Mouse (Mus musculus): Measurements from ENCODE around the gene Sec24a. TPM values are rescaled to one million over a fixed set of nuclear protein-coding genes. Genes with fewer than 3 reads are reported as not detected.
"Not testable (repeated sequence)": the region's sequence is repeated elsewhere in the genome, so short reads cannot be mapped to it uniquely, and the experiment has no call there.

Sec24a gene
- polyA plus RNA-seq, 1 experiment from 2014 or later = 15.9 TPM

GRCm38 (mm10) chr11:51757625-51758024, 5.8 kb downstream of the Sec24a start:
- no peaks in the 10 kb centered on the region for H3K36me3 ChIP-seq
- WGBS = 93% methylated on average over 5 of the region's 5 CpGs

GRCm38 (mm10) chr11:51757023-51757422, 6.4 kb downstream of the Sec24a start:
- 75% methylated on average over 11 of the region's 11 CpGs for WGBS
- H3K27ac ChIP-seq = 0 out of 2 replicates have a peak overlapping the region, but pooled peaks have one; percentile 32

More at GRCm38 (mm10) chr11:51757625-51758024, 5.8 kb downstream of the Sec24a start:
- peaks cover 12% of the 10 kb centered on the region for H3K4me1 ChIP-seq
- H3K9me3 ChIP-seq = no peaks in the 10 kb centered on the region
- no peak overlapping the region for H3K4me2 ChIP-seq (replicated peaks)
- no peak overlapping the region for H3K9ac ChIP-seq
- H3K27ac ChIP-seq = no peak overlapping the region
- ATAC-seq (ENCODE audit: low FRiP score, low read depth) = no peak
- no peak overlapping the region for H3K4me3 ChIP-seq
- no peaks in the 10 kb centered on the region for H3K27me3 ChIP-seq (replicated peaks)

GRCm38 (mm10) chr11:51756352-51756771, 7.1 kb downstream of the Sec24a start:
- peak overlapping the region; percentile 32; the same call in 1 of the 2 replicates for H3K27ac ChIP-seq
- no peaks in the 10 kb centered on the region for H3K36me3 ChIP-seq
- under 1% methylated on average over 41 of the region's 41 CpGs for WGBS
- no peaks in the 10 kb centered on the region for H3K27me3 ChIP-seq (replicated peaks)
- H3K9me3 ChIP-seq = no peaks in the 10 kb centered on the region
- peaks cover 12% of the 10 kb centered on the region for H3K4me1 ChIP-seq
- H3K4me3 ChIP-seq = peak overlapping the region; percentile 98
- peak overlapping the region; percentile 95 for H3K9ac ChIP-seq
- H3K4me2 ChIP-seq (replicated peaks) = peak overlapping the region; percentile 88
- peak; percentile 97 for ATAC-seq (ENCODE audit: low FRiP score, low read depth)

More at GRCm38 (mm10) chr11:51757023-51757422, 6.4 kb downstream of the Sec24a start:
- peak overlapping the region; percentile 98 for H3K4me3 ChIP-seq
- no peaks in the 10 kb centered on the region for H3K36me3 ChIP-seq
- H3K4me2 ChIP-seq (replicated peaks) = peak overlapping the region; percentile 88
- peaks cover 12% of the 10 kb centered on the region for H3K4me1 ChIP-seq
- ATAC-seq (ENCODE audit: low FRiP score, low read depth) = no peak
- H3K9me3 ChIP-seq = no peaks in the 10 kb centered on the region
- no peaks in the 10 kb centered on the region for H3K27me3 ChIP-seq (replicated peaks)
- peak overlapping the region; percentile 95; the same call in 1 of the 2 replicates for H3K9ac ChIP-seq

- H3K9ac ChIP-seq = peak overlapping the region; percentile 95
- H3K4me3 ChIP-seq = peak overlapping the region; percentile 98
- peaks cover 12% of the 10 kb centered on the region for H3K4me1 ChIP-seq
- peak overlapping the region; percentile 32; the same call in 1 of the 2 replicates for H3K27ac ChIP-seq
- no peaks in the 10 kb centered on the region for H3K9me3 ChIP-seq
- no peaks in the 10 kb centered on the region for H3K27me3 ChIP-seq (replicated peaks)
- H3K4me2 ChIP-seq (replicated peaks) = peak overlapping the region; percentile 88
- peak; percentile 81 for ATAC-seq (ENCODE audit: low FRiP score, low read depth)
- under 1% methylated on average over 46 of the region's 46 CpGs for WGBS
- no peaks in the 10 kb centered on the region for H3K36me3 ChIP-seq
Observed at GRCm38 (mm10) chr11:51755621-51756311, 7.7 kb downstream of the Sec24a start.

DNA sequence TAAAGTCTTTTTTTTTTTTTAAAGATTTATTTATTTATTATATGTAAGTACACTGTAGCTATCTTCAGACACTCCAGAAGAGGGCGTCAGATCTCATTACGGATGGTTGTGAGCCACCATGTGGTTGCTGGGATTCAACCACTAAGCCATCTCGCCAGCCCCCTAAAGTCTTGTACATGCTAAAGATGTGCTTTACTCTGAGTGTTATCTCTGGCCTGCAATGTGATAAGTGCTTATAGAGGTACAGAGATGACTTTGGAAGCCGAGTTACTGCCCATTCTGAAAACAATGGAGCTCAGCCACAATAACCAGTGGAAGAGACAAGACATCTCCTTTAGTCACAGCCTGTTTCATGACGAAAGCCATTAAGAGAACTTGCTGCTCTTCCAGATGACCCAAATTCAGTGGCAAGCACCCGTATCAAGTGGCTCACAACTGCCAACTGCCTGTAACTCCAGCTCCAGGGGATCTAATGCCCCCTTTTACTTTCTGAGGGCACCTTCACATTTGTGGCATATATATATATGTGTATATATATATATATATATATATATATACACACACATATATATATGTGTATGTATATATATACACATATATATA, 11.7 kb downstream of the Sec24a start:
- WGBS = 80% methylated on average over 6 of the region's 6 CpGs

DNA sequence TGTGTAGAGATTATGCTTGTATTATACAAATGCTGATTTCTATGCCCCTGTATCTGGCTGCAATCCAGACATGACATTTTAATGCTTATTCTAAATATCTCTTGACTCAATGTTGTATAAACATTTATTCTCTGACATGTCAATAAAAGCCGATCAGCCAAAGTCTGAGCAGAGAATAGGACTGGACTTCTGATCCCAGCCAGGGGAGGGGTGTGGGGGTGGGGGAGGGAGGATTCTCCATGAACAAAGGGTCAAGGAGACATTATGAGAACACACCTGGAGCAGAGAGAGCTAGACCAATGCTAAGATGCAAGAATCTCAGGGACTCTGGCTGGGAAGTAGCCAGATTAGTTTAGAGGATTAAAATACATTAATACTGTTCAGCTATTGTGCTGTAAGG, 17.3 kb downstream of the Sec24a start:
- Histone ChIP-seq H3K9ac (no peak overlapping the region), H3K9me3 (no peaks in the 10 kb centered on the region), H3K4me2 (replicated peaks) (no peak overlapping the region), H3K4me3 (no peak overlapping the region), H3K36me3 (peaks cover 25% of the 10 kb centered on the region), H3K27me3 (replicated peaks) (no peaks in the 10 kb centered on the region), H3K27ac (no peak overlapping the region), H3K4me1 (no peaks in the 10 kb centered on the region)
- WGBS = 90% methylated on average over 1 of the region's 1 CpGs
- ATAC-seq (ENCODE audit: low FRiP score, low read depth) = no peak

More for the DNA sequence above, 11.7 kb downstream of the Sec24a start:
- not testable (repeated sequence) for H3K27me3 ChIP-seq (replicated peaks); H3K27ac ChIP-seq; H3K9ac ChIP-seq; ATAC-seq (ENCODE audit: low FRiP score, low read depth); H3K9me3 ChIP-seq; H3K4me2 ChIP-seq (replicated peaks); H3K4me3 ChIP-seq; H3K36me3 ChIP-seq
- peaks cover 12% of the 10 kb centered on the region for H3K4me1 ChIP-seq

DNA sequence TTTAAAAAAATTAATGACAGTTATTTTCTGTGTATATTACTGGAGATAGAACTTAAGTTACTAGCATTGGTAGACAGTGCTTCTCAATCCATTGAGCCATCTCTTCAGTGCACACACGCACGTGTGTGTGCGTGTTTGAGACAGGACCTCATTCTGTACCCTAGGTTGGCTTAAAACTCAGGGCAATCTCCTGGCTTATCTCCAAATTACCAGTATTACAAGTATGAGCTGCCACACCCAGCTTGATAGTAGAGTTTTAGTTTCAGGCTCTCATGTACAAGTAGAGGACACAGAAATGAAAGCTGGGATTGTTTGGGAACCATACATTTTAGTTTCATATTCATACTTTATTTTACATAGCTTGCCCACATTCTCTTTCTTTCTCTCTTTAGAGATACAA, 22.7 kb downstream of the Sec24a start:
- H3K36me3 ChIP-seq = peaks cover 37% of the 10 kb centered on the region
- no peak for ATAC-seq (ENCODE audit: low FRiP score, low read depth)
- H3K9me3 ChIP-seq = no peaks in the 10 kb centered on the region
- H3K4me1 ChIP-seq = no peaks in the 10 kb centered on the region
- H3K9ac ChIP-seq = no peak overlapping the region
- H3K4me3 ChIP-seq = no peak overlapping the region
- no peak overlapping the region for H3K4me2 ChIP-seq (replicated peaks)
- no peaks in the 10 kb centered on the region for H3K27me3 ChIP-seq (replicated peaks)
- 96% methylated on average over 3 of the region's 3 CpGs for WGBS
- H3K27ac ChIP-seq = no peak overlapping the region

GRCm38 (mm10) chr11:51738651-51739403, 24.6 kb downstream of the Sec24a start:
- Histone ChIP-seq H3K4me3 (no peak overlapping the region), H3K27ac (no peak overlapping the region), H3K4me2 (replicated peaks) (no peak overlapping the region), H3K4me1 (no peaks in the 10 kb centered on the region), H3K9me3 (no peaks in the 10 kb centered on the region), H3K36me3 (peaks cover 35% of the 10 kb centered on the region), H3K9ac (no peak overlapping the region), H3K27me3 (replicated peaks) (no peaks in the 10 kb centered on the region)
- no peak for ATAC-seq (ENCODE audit: low FRiP score, low read depth)
- 82% methylated on average over 3 of the region's 3 CpGs for WGBS

DNA sequence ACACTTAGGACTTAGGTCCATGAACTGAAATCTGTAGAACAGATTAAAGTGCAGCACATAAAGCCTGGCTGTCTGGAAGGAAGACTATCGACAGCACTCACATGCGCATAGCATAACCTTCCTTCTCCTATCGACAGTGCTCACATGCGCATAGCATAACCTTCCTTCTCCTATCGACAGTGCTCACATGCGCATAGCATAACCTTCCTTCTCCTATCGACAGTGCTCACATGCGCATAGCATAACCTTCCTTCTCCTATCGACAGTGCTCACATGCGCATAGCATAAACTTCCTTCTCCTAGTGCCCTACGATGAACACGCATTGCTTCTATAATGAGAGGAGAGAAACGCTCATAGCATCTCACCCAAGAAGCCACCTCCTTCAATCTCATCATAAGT, 29.2 kb downstream of the Sec24a start:
- not testable (repeated sequence) for H3K27ac ChIP-seq; H3K4me2 ChIP-seq (replicated peaks); H3K4me1 ChIP-seq; H3K9me3 ChIP-seq; ATAC-seq (ENCODE audit: low FRiP score, low read depth); H3K4me3 ChIP-seq; H3K9ac ChIP-seq; H3K27me3 ChIP-seq (replicated peaks)
- H3K36me3 ChIP-seq = peaks cover 34% of the 10 kb centered on the region
- 96% methylated on average over 13 of the region's 13 CpGs for WGBS

DNA sequence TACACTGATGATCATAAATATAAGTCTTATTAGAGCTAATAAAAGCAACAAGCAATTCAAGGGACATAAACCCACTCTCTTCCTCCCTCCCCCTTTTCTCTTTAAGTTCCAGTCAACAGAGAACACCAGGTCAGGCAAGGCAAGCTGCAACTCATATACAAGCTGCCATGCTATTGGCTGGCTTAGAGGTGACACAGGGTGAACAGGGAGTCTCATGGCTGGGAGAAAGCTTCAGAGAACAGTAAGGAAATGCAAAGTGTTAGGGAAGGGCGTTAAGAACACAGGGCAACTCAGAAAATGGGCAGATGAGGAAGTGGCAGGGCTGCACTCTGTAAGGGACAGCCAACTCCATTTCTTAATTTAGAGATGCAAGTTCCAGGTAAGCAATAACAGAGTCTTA, 30.6 kb downstream of the Sec24a start:
- H3K9me3 ChIP-seq = no peaks in the 10 kb centered on the region
- H3K4me1 ChIP-seq = no peaks in the 10 kb centered on the region
- WGBS = 93% methylated on average over 1 of the region's 1 CpGs
- no peak overlapping the region for H3K4me3 ChIP-seq
- H3K27ac ChIP-seq = no peak overlapping the region
- H3K36me3 ChIP-seq = peaks cover 34% of the 10 kb centered on the region
- no peaks in the 10 kb centered on the region for H3K27me3 ChIP-seq (replicated peaks)
- no peak overlapping the region for H3K9ac ChIP-seq
- ATAC-seq (ENCODE audit: low FRiP score, low read depth) = no peak
- no peak overlapping the region for H3K4me2 ChIP-seq (replicated peaks)

GRCm38 (mm10) chr11:51721066-51721465, 42.4 kb downstream of the Sec24a start:
- no peak overlapping the region for H3K9ac ChIP-seq
- H3K4me3 ChIP-seq = no peak overlapping the region
- no peaks in the 10 kb centered on the region for H3K27me3 ChIP-seq (replicated peaks)
- no peaks in the 10 kb centered on the region for H3K9me3 ChIP-seq
- no peak for ATAC-seq (ENCODE audit: low FRiP score, low read depth)
- no peak overlapping the region for H3K4me2 ChIP-seq (replicated peaks)
- peaks cover 55% of the 10 kb centered on the region for H3K36me3 ChIP-seq
- no peaks in the 10 kb centered on the region for H3K4me1 ChIP-seq
- WGBS = 94% methylated on average over 11 of the region's 11 CpGs
- no peak overlapping the region for H3K27ac ChIP-seq

- ATAC-seq (ENCODE audit: low FRiP score, low read depth) = no peak
- no peaks in the 10 kb centered on the region for H3K27me3 ChIP-seq (replicated peaks)
- no peak overlapping the region for H3K9ac ChIP-seq
- no peak overlapping the region for H3K4me3 ChIP-seq
- H3K27ac ChIP-seq = no peak overlapping the region
- H3K4me2 ChIP-seq (replicated peaks) = no peak overlapping the region
- no peaks in the 10 kb centered on the region for H3K9me3 ChIP-seq
- WGBS = 94% methylated on average over 13 of the region's 13 CpGs
- peaks cover 57% of the 10 kb centered on the region for H3K36me3 ChIP-seq
- no peaks in the 10 kb centered on the region for H3K4me1 ChIP-seq
Observed at GRCm38 (mm10) chr11:51707080-51707479, 56.4 kb downstream of the Sec24a start.
